Mouse (Mus musculus) liver, postnatal 0 days (tissue): Measurements from ENCODE around the gene Hspb1. TPM values are rescaled to one million over a fixed set of nuclear protein-coding genes. Genes with fewer than 3 reads are reported as not detected.
A peak's percentile ranks its signal among the peaks of the same experiment; 100 is the strongest.

Source experiments
- ATAC-seq: fragments of 200-750 bp; cut with Nextera tagmentation; 2 replicates; pipeline ENCODE4 v1.8.0; 2017; ENCODE audit warnings: mild to moderate bottlenecking, moderate library complexity
- DNase-seq: peaks from one replicate; pipeline ENCODE4 v3.0.0-alpha.2; 2016
- H3K27ac ChIP-seq: fragments of 300-500 bp; sonication (generic); 2 replicates; pipeline ENCODE4 v1.5.1; 2014; ENCODE audit warnings: antibody characterized with exemption, moderate library complexity, mild to moderate bottlenecking, low read depth
- H3K27me3 ChIP-seq: fragments of 300-500 bp; sonication (generic); 2 replicates; pipeline ENCODE4 v1.6.1; 2014; ENCODE audit warnings: low read length, control low read depth, mixed read lengths; ENCODE audit not compliant: insufficient read depth
- H3K36me3 ChIP-seq: fragments of 300-500 bp; sonication (generic); replicated peaks from 2 replicates; pipeline ENCODE4 v1.6.1; 2014; ENCODE audit warnings: mild to moderate bottlenecking, control low read depth, low read length, moderate library complexity, mixed read lengths; ENCODE audit not compliant: insufficient read depth
- H3K4me1 ChIP-seq: fragments of 300-500 bp; sonication (generic); 2 replicates; pipeline ENCODE4 v1.6.1; 2014; ENCODE audit warnings: antibody characterized with exemption, mild to moderate bottlenecking, control low read depth; ENCODE audit not compliant: insufficient read depth
- H3K4me2 ChIP-seq: fragments of 300-500 bp; sonication (generic); 2 replicates; pipeline ENCODE4 v1.6.1; 2014; ENCODE audit warnings: low read depth, mild to moderate bottlenecking, low read length, moderate library complexity, mixed read lengths
- H3K4me3 ChIP-seq: fragments of 300-500 bp; sonication (generic); 2 replicates; pipeline ENCODE4 v1.5.1; 2014; ENCODE audit warnings: low read depth, low read length
- H3K9ac ChIP-seq: fragments of 300-500 bp; sonication (generic); replicated peaks from 2 replicates; pipeline ENCODE4 v1.6.1; 2014; ENCODE audit warnings: mild to moderate bottlenecking, moderate library complexity
- H3K9me3 ChIP-seq: fragments of 300-500 bp; sonication (generic); 2 replicates; pipeline ENCODE4 v1.6.1; 2016; ENCODE audit warnings: mild to moderate bottlenecking, control low read depth, low read length, mixed read lengths
- CTCF ChIP-seq: sonication (generic); IDR thresholded peaks from 2 replicates; pipeline ENCODE4 v1.5.1; 2016; ENCODE audit warnings: antibody characterized with exemption, low read depth
- EP300 ChIP-seq: IDR thresholded peaks from 2 replicates; pipeline ENCODE4 v1.6.1; 2016; ENCODE audit warnings: antibody characterized with exemption, low read depth, mild to moderate bottlenecking
- WGBS: fragments of 180-500 bp; shearing (Covaris S2); extraction: QIAGEN DNeasy Blood & Tissue Kit; methylation state at CpG from one replicate; pipeline ENCODE4 v1.1.7; 2014; ENCODE audit not compliant: insufficient replicate concordance; 5-methylcytosine and 5-hydroxymethylcytosine counted together
- polyA plus RNA-seq: library from polyadenylated mRNA; unstranded; fragments of >200 nt; fragmentation: Nextera tagmentation; extraction: Ambion mirVana; gene quantifications from 2 replicates; pipeline ENCODE4 v1.2.1, GENCODE M21; 2015

The Hspb1 gene
- polyA plus RNA-seq, 1 experiment from 2014 or later, result 4.5 TPM

DNA sequence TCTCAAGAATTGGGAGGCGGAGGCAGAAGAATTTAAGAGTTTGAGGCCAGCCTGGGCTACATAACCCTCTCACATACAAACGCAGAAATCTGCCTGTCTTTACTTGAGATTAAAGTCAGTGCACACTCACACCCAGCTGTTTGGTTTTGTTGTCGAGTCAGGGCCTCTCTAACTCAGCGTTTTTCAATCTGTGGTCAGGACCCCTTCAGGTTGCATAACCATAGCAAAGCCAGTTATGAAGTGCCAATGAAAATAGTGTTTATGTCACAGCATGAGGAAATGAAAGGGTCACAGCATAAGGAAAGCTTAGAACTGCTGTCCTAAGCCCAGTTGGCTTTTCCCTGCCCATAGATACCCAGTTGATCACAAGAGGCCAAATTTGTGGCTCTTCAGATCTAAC lies 19.1 kb downstream of the Hspb1 start:
- ATAC-seq (peak; percentile 7; the same call in 1 of the 2 replicates), DNase-seq (no peak)
- WGBS, result 38% methylated on average over 4 of the region's 4 CpGs
- Histone ChIP-seq H3K36me3 (peaks cover 32% of the 10 kb centered on the region), H3K27me3 (no peaks in the 10 kb centered on the region; the same call in 1 of the 2 replicates), H3K9ac (no peak overlapping the region; the same call in 1 of the 2 replicates), H3K4me2 (no peak overlapping the region), H3K27ac (peak overlapping the region; percentile 94), H3K4me1 (peaks cover 38% of the 10 kb centered on the region), H3K4me3 (no peak overlapping the region), H3K9me3 (no peaks in the 10 kb centered on the region)
- no peak for TF ChIP-seq CTCF
- no peak for TF ChIP-seq EP300

DNA sequence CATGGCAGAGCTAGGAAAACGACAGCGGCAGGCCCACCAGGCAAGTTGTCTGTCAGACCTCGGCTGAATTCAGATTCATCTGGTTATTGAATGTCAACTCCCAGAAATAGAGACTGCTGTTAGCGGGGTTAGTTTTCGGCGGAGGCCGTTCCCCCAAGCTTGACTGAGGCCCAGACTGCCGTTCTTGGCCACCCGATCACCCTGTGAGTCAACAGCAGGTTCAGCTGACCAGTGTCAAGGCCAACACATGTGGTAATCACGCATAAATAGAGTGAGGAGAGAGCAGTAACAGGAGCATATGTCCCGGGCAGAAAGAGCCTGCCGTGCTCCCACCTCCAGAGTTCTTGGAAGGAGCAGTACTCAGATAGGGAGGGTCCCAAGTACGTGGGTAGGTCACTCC lies 19.5 kb downstream of the Hspb1 start:
- WGBS, result 55% methylated on average over 13 of the region's 13 CpGs
- H3K9ac ChIP-seq, result peak overlapping the region; percentile 46; the same call in 1 of the 2 replicates
- no peaks in the 10 kb centered on the region; the same call in 1 of the 2 replicates for H3K27me3 ChIP-seq
- H3K27ac ChIP-seq, result peak overlapping the region; percentile 94
- 0 out of 2 replicates have a peak overlapping the region, but pooled peaks have one; percentile 2 for H3K4me2 ChIP-seq
- DNase-seq (peak; percentile 57), ATAC-seq (peak; percentile 63)
- peaks cover 38% of the 10 kb centered on the region for H3K4me1 ChIP-seq
- TF ChIP-seq EP300 (peak; percentile 48; the same call in 1 of the 2 replicates), CTCF (no peak)
- H3K36me3 ChIP-seq, result peaks cover 33% of the 10 kb centered on the region
- H3K4me3 ChIP-seq, result no peak overlapping the region
- H3K9me3 ChIP-seq, result no peaks in the 10 kb centered on the region

DNA sequence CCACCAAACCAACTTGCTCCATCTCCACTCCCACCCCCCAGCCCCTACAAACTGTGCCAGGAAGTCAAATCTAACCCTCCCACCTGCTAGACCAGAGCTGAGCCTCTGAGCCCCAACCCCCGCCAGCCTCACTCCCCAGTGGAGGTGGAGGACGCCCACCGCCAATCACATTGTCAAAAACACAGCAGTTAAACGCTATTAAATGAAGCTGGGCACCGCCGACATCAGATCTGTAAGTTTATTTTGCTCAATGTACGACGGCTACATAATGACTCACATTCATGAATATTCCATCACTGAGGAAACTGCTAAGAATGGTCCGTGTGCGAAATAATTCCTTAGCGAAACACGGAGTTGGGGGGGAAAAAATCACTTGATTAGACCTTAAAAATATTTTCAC lies 20.5 kb downstream of the Hspb1 start:
- Histone ChIP-seq H3K27me3 (no peaks in the 10 kb centered on the region), H3K36me3 (peaks cover 33% of the 10 kb centered on the region), H3K27ac (peak overlapping the region; percentile 94), H3K4me3 (no peak overlapping the region), H3K9me3 (no peaks in the 10 kb centered on the region), H3K4me2 (no peak overlapping the region; the same call in 1 of the 2 replicates), H3K4me1 (peaks cover 42% of the 10 kb centered on the region), H3K9ac (peak overlapping the region; percentile 46; the same call in 1 of the 2 replicates)
- ATAC-seq (no peak), DNase-seq (no peak)
- WGBS, result 83% methylated on average over 12 of the region's 12 CpGs
- TF ChIP-seq EP300 (no peak), CTCF (no peak)

DNA sequence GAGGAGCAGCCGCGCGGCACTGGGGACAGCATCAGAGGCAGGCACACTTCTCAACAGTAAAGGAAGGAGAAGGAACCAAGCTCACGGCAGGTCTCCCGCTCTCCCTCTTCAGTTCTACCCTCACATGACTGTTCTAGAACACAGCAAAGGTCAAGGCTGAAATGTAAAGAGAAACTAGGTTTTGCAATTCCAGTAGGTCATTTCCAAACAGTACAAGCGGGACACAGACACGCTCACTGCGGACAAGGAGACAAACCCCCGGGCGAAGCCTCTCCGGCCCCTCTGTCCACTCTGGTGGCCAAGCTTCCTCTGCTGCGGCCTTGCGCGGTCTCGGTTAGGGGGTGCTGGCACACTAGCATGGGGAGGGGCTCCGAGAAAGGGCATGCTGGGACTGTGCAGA lies 21.3 kb downstream of the Hspb1 start:
- Histone ChIP-seq H3K9me3 (no peaks in the 10 kb centered on the region), H3K36me3 (peaks cover 36% of the 10 kb centered on the region), H3K4me1 (peaks cover 44% of the 10 kb centered on the region), H3K4me3 (no peak overlapping the region), H3K27me3 (no peaks in the 10 kb centered on the region), H3K4me2 (peak overlapping the region; percentile 38), H3K9ac (peak overlapping the region; percentile 46; the same call in 1 of the 2 replicates), H3K27ac (peak overlapping the region; percentile 94)
- DNase-seq, result no peak
- peak; percentile 68 for ATAC-seq
- peak; percentile 69; the same call in 1 of the 2 replicates for TF ChIP-seq EP300
- no peak for TF ChIP-seq CTCF
- 70% methylated on average over 16 of the region's 16 CpGs for WGBS

DNA sequence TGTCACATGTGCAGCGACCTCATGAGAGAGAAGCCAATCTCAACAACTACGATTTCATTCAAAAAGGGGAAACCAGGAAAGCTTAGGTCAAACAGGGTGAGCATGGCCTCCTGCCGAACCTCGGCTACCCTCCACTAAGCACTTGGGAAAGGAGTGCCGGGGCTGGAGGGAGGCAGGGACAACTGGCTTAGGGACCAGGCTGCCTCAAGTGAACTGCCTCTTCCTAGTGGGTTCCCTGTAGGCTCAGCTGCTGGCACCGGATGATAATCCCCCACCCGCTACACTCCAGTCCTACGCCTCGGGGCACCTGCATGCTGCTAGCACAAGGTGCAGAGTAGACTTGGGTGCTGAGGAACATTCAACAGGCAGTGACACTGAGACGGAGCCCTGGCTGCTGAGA lies 21.9 kb downstream of the Hspb1 start:
- Histone ChIP-seq H3K4me1 (peaks cover 43% of the 10 kb centered on the region), H3K36me3 (peaks cover 36% of the 10 kb centered on the region), H3K9ac (peak overlapping the region; percentile 44), H3K9me3 (no peaks in the 10 kb centered on the region), H3K4me2 (no peak overlapping the region), H3K27ac (peak overlapping the region; percentile 94), H3K27me3 (no peaks in the 10 kb centered on the region), H3K4me3 (no peak overlapping the region)
- DNase-seq, result no peak
- 67% methylated on average over 10 of the region's 10 CpGs for WGBS
- ATAC-seq, result no peak
- no peak for TF ChIP-seq CTCF
- no peak for TF ChIP-seq EP300

DNA sequence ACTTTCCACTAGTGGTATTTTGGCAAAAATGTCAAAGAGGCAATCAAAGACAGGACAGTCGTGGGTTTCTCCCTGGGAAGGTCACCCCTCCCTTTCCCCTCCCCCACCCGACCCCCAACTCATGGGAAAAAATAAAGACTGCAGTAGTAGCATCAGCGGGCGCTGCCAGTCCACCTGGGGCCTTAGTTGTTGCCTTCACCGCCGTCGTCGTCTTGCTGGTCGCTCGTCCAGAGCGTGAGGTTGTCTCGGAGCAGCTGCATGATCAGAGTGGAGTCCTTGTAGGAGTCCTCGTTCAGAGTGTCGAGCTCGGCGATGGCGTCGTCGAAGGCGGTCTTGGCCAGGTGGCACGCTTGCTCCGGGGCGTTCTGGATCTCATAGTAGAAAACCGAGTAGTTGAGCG lies 23.1 kb downstream of the Hspb1 start:
- Histone ChIP-seq H3K9me3 (no peaks in the 10 kb centered on the region), H3K27ac (no peak overlapping the region), H3K4me3 (no peak overlapping the region), H3K4me1 (peaks cover 48% of the 10 kb centered on the region), H3K9ac (no peak overlapping the region), H3K4me2 (no peak overlapping the region), H3K36me3 (peaks cover 38% of the 10 kb centered on the region), H3K27me3 (no peaks in the 10 kb centered on the region)
- 90% methylated on average over 25 of the region's 25 CpGs for WGBS
- TF ChIP-seq EP300 (no peak), CTCF (no peak)
- ATAC-seq, result no peak
- no peak for DNase-seq
